Mouse (Mus musculus) limb, embryonic 13.5 days (tissue): Measurements from ENCODE around the gene Capg. TPM values are rescaled to one million over a fixed set of nuclear protein-coding genes. Genes with fewer than 3 reads are reported as not detected.

Source experiments
- ATAC-seq: fragments of 200-750 bp; cut with Nextera tagmentation; 2 replicates; pipeline ENCODE4 v1.8.0; 2017; ENCODE audit warnings: low read depth, moderate number of reproducible peaks, moderate TSS enrichment; ENCODE audit not compliant: low FRiP score
- H3K27ac ChIP-seq: fragments of 300-500 bp; sonication (generic); 2 replicates; pipeline ENCODE4 v1.5.1; 2015; ENCODE audit warnings: inconsistent platforms, mild to moderate bottlenecking, moderate library complexity
- H3K27me3 ChIP-seq: fragments of 300-500 bp; sonication (generic); 2 replicates; pipeline ENCODE4 v1.6.1; 2015; ENCODE audit warnings: mild to moderate bottlenecking, inconsistent platforms
- H3K36me3 ChIP-seq: fragments of 300-500 bp; sonication (generic); 2 replicates; pipeline ENCODE4 v1.6.1; 2015; ENCODE audit warnings: inconsistent platforms, mild to moderate bottlenecking, moderate library complexity
- H3K4me1 ChIP-seq: fragments of 300-500 bp; sonication (generic); 2 replicates; pipeline ENCODE4 v1.6.1; 2015; ENCODE audit warnings: inconsistent platforms
- H3K4me2 ChIP-seq: fragments of 300-500 bp; sonication (generic); replicated peaks from 2 replicates; pipeline ENCODE4 v1.6.1; 2015; ENCODE audit warnings: inconsistent platforms, mild to moderate bottlenecking, moderate library complexity
- H3K4me3 ChIP-seq: fragments of 300-500 bp; sonication (generic); 2 replicates; pipeline ENCODE4 v1.5.1; 2015; ENCODE audit warnings: moderate library complexity, mild to moderate bottlenecking, inconsistent platforms
- H3K9ac ChIP-seq: fragments of 300-500 bp; sonication (generic); 2 replicates; pipeline ENCODE4 v1.6.1; 2015; ENCODE audit warnings: mild to moderate bottlenecking, inconsistent platforms
- H3K9me3 ChIP-seq: fragments of 300-500 bp; sonication (generic); 2 replicates; pipeline ENCODE4 v1.6.1; 2016; ENCODE audit warnings: inconsistent platforms
- WGBS: fragments of 180-500 bp; shearing (Covaris S2); methylation state at CpG from one replicate; pipeline ENCODE4 v1.1.7; 2015; 5-methylcytosine and 5-hydroxymethylcytosine counted together
- polyA plus RNA-seq: library from polyadenylated mRNA; unstranded; fragments of >200 nt; fragmentation: Nextera tagmentation; extraction: Ambion mirVana; gene quantifications from 2 replicates; pipeline ENCODE4 v1.2.1, GENCODE M21; 2015

Capg gene
- polyA plus RNA-seq, 1 experiment from 2014 or later, result 41.3 TPM

DNA sequence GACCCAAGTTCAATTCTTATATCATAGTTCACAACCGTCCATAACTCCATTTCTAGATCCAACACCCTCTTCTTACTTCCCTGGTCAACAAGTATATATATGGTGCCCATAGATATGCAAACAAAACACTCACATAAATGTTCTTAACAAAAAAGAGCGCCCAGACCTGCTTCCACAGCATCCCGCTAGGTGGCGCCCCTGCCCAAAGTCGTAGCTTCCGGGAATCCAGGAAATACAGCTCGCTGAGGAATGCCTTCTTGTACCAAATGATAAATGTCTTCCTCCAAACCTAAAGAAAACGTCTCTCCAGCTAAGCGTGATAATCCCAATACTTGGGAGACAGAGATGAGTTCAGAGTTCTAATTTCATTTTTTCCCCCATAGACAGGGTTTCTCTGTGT, 9.0 kb upstream of the Capg start:
- H3K4me1 ChIP-seq, result peaks cover 35% of the 10 kb centered on the region
- H3K36me3 ChIP-seq, result no peaks in the 10 kb centered on the region
- no peak overlapping the region for H3K9ac ChIP-seq
- no peak for ATAC-seq
- H3K27me3 ChIP-seq, result no peaks in the 10 kb centered on the region
- peak overlapping the region; percentile 48 for H3K4me2 ChIP-seq
- WGBS, result 8% methylated on average over 9 of the region's 9 CpGs
- H3K4me3 ChIP-seq, result no peak overlapping the region
- no peak overlapping the region for H3K27ac ChIP-seq
- no peaks in the 10 kb centered on the region for H3K9me3 ChIP-seq

DNA sequence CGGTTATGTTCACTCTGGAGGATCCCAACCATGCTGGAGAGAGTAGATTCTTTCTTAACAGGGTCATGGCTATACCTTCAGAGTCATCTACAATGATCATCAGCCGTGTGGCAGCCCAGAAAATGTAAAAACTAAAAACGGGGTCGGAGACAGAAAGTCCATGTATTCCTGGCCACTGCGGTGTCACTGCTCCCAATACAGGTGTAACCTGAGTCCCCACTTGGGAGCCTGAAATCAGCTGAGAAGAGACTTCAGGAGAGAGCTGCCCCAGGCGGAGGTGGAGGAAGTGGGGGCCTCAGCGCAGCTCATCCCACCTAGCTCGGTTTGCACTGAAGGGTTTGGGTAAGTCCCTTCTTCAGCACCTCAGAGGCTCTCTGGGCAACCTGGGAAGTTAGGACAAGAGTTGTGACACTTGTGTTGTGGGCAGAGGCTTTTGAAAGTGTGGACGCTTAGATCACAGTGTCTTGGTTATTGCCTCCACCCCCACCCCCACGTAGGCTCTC, 6.1 kb upstream of the Capg start:
- Histone ChIP-seq H3K9ac (peak overlapping the region; percentile 59), H3K36me3 (no peaks in the 10 kb centered on the region), H3K4me1 (peaks cover 28% of the 10 kb centered on the region), H3K9me3 (peaks cover 4% of the 10 kb centered on the region; the same call in 1 of the 2 replicates), H3K4me2 (peak overlapping the region; percentile 83), H3K27me3 (no peaks in the 10 kb centered on the region), H3K4me3 (peak overlapping the region; percentile 55), H3K27ac (no peak overlapping the region)
- 42% methylated on average over 10 of the region's 10 CpGs for whole genome bisulfite sequencing
- ATAC-seq, result no peak

DNA sequence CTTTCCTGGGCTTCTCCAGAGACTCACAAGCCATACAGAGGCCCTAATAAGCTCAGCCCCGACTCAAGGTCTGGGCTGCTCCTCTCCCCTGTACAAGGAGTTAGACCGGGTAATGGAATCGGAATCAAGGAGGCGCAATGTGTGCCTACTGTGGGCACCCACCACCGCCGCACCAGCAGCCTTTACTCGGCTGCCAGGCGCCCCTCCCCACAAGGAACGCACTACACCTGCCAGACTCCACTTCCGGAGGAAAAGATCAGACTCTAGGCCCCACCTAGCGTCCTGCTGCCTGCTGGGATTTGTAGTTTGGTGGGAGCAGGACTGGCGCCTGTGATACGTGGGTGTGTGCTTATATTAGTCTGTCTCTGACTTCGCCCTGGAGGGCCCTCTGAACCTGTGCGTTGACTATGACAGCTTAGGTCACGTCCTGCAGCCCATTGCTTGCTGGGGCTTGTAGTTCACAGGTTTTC, 5.6 kb upstream of the Capg start:
- Histone ChIP-seq H3K4me1 (peaks cover 28% of the 10 kb centered on the region), H3K9ac (peak overlapping the region; percentile 59), H3K9me3 (peaks cover 4% of the 10 kb centered on the region; the same call in 1 of the 2 replicates), H3K27me3 (no peaks in the 10 kb centered on the region), H3K4me3 (peak overlapping the region; percentile 55), H3K36me3 (no peaks in the 10 kb centered on the region), H3K27ac (no peak overlapping the region), H3K4me2 (peak overlapping the region; percentile 83)
- WGBS, result 1% methylated on average over 16 of the region's 16 CpGs
- peak; percentile 91 for ATAC-seq

DNA sequence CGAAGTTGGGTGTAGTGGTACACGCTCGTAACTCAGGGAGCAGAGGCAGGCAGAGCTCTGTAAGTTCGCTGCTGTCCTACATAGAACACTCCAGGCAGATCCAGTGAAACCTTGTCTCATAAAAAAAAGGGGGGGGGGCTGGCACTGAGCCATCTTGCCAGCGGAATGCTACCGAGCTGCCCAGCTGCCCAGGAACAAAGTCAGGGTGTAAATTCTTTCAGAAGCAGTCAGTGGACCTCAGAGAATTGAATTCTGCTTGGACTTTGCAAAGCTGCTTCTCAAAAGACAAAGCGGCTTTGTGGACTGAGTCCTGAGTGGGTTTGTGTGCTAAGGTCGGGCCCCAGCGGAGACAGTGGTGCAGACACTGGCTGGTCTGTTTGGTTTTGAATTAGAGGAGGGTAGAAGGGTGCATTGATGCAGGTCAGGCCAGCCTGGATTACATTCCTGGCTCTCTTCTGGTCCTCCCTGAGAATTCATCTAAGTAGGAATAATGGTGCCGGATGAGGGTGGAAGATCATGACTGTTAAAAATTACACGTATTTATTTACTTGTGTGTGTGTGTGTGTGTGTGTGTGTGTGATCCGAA, 833 bp upstream of the Capg start:
- Histone ChIP-seq H3K36me3 (no peaks in the 10 kb centered on the region), H3K27me3 (no peaks in the 10 kb centered on the region), H3K4me3 (no peak overlapping the region), H3K9ac (no peak overlapping the region), H3K9me3 (peaks cover 4% of the 10 kb centered on the region; the same call in 1 of the 2 replicates), H3K4me1 (peaks cover 28% of the 10 kb centered on the region), H3K27ac (peak overlapping the region; percentile 64; the same call in 1 of the 2 replicates), H3K4me2 (no peak overlapping the region)
- 66% methylated on average over 12 of the region's 12 CpGs for WGBS
- no peak for ATAC-seq

DNA sequence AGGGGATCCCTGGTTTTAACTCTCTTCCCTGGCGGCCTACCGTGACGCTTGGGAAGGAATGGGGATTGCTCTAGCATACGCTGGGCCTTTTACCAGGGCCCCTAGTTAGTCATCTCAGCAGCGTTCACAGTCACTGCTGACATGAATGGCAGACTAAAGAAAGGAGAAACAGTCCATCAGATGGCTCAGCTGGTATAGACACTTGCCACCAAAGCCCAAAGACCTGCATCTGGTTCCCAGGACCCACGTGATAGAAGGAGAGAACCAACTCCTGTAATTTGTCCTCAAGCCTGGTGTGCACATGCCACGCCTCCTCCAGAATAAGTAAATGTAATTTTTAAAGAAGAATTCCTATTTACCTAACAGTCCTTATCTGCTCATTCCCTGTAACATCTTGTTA, 1.2 kb downstream of the Capg start:
- Histone ChIP-seq H3K4me1 (peaks cover 26% of the 10 kb centered on the region), H3K9me3 (peaks cover 4% of the 10 kb centered on the region; the same call in 1 of the 2 replicates), H3K4me3 (no peak overlapping the region), H3K27me3 (no peaks in the 10 kb centered on the region), H3K27ac (no peak overlapping the region; the same call in 1 of the 2 replicates), H3K36me3 (no peaks in the 10 kb centered on the region), H3K4me2 (no peak overlapping the region), H3K9ac (no peak overlapping the region)
- WGBS, result 47% methylated on average over 7 of the region's 7 CpGs
- no peak for ATAC-seq

DNA sequence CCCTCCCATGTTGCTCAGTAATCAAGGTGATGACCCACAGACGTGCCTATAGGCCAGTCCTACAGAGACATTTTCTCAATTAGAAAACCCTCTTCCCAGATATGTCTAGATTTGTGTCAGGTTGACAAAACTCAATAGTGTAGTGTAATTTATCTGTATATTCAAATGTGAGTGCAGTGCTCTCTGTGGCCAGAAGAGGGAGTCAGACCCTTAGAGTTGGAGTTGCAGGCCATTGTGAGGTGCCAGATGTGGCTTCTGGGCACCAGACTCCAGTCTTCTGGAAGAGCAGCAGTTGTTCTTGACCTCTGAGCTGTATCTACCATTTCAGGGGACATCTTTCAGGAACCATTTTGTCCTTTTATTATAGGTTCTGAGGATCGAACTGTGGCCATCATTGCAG, 2.9 kb downstream of the Capg start:
- Histone ChIP-seq H3K4me1 (peaks cover 38% of the 10 kb centered on the region), H3K4me2 (no peak overlapping the region), H3K9ac (no peak overlapping the region), H3K36me3 (no peaks in the 10 kb centered on the region), H3K9me3 (no peaks in the 10 kb centered on the region), H3K27ac (no peak overlapping the region), H3K27me3 (no peaks in the 10 kb centered on the region), H3K4me3 (no peak overlapping the region)
- WGBS, result 94% methylated on average over 2 of the region's 2 CpGs
- ATAC-seq, result no peak

DNA sequence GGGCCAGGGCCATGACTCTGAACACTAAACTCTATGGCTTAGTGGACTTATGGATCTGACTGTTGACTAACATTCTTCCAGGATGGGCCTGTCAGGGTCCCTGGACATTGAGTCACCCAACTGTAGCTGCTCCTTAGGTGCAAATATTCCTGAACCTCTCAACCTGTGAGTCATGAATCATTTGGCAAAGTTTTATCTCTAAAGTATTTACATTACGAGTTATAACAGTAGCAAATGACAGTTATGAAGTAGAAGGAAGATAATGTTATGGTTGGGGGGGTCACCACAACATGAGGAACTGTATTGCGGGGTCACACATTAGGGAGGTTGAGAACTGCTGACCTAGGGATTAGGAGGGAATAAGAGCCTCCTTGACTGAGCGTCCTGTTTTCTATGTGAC, 3.7 kb downstream of the Capg start:
- no peak overlapping the region for H3K4me3 ChIP-seq
- no peak for ATAC-seq
- no peaks in the 10 kb centered on the region for H3K9me3 ChIP-seq
- H3K4me2 ChIP-seq, result no peak overlapping the region
- H3K27ac ChIP-seq, result no peak overlapping the region
- no peak overlapping the region for H3K9ac ChIP-seq
- H3K27me3 ChIP-seq, result no peaks in the 10 kb centered on the region
- H3K4me1 ChIP-seq, result peaks cover 44% of the 10 kb centered on the region
- 84% methylated on average over 3 of the region's 3 CpGs for WGBS
- H3K36me3 ChIP-seq, result no peaks in the 10 kb centered on the region

DNA sequence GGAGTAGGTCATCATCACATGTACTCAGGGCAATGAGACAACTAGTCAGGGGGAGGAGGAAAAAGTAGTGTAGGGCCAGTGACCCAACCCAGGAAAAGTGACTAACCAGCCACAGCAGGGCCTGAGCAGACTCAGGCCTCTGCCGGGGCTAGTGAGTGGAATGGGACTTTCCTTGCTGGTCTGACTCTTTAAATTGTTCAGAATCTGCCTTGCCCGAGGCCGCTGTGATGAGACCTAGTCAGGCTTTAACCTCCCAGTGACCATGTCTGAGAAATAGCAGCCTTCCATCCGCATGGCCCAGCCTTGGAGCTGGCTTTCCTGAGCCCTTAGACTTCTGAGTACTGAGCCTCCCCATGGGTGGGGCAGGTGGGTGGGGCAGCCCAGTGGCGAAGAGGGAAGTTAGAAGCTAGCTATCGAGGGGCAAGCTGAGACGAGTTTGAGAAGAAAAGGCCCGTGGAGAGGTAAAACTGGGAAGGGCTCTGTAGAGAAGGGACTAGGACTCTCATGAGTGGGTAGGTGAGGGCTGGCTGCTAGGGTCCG, 4.9 kb downstream of the Capg start:
- 0 out of 2 replicates have a peak overlapping the region, but pooled peaks have one; percentile 8 for H3K9ac ChIP-seq
- H3K4me2 ChIP-seq, result peak overlapping the region; percentile 9; the same call in 1 of the 2 replicates
- H3K27me3 ChIP-seq, result no peaks in the 10 kb centered on the region
- H3K36me3 ChIP-seq, result no peaks in the 10 kb centered on the region
- H3K4me1 ChIP-seq, result peaks cover 43% of the 10 kb centered on the region
- 67% methylated on average over 9 of the region's 9 CpGs for WGBS
- H3K9me3 ChIP-seq, result no peaks in the 10 kb centered on the region
- no peak for ATAC-seq
- H3K4me3 ChIP-seq, result no peak overlapping the region
- 0 out of 2 replicates have a peak overlapping the region, but pooled peaks have one; percentile 10 for H3K27ac ChIP-seq

DNA sequence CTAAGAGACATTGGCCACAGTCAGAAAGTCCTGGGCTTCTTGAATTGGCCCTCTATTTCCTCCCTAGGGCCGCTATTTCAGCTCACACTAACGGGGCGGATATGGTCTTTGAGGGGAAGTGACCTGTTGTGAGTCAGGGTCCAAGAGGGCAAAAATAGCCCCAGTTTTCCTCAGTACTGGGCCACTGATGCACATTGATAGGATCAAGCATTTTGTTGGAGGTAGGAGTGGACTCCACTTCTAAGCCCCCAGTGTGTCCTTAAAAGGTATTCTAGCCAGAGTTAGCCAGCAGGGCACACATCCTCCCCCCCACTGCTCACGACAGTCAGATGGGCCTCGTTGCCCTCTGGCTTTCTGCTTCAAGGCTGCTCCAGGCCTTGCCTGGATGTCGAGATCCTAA, 5.8 kb downstream of the Capg start:
- H3K36me3 ChIP-seq, result no peaks in the 10 kb centered on the region
- H3K4me3 ChIP-seq, result no peak overlapping the region
- no peaks in the 10 kb centered on the region for H3K9me3 ChIP-seq
- H3K9ac ChIP-seq, result no peak overlapping the region
- 60% methylated on average over 6 of the region's 6 CpGs for WGBS
- no peak overlapping the region for H3K27ac ChIP-seq
- peak overlapping the region; percentile 9; the same call in 1 of the 2 replicates for H3K4me2 ChIP-seq
- H3K4me1 ChIP-seq, result peaks cover 34% of the 10 kb centered on the region
- no peak for ATAC-seq
- H3K27me3 ChIP-seq, result no peaks in the 10 kb centered on the region

DNA sequence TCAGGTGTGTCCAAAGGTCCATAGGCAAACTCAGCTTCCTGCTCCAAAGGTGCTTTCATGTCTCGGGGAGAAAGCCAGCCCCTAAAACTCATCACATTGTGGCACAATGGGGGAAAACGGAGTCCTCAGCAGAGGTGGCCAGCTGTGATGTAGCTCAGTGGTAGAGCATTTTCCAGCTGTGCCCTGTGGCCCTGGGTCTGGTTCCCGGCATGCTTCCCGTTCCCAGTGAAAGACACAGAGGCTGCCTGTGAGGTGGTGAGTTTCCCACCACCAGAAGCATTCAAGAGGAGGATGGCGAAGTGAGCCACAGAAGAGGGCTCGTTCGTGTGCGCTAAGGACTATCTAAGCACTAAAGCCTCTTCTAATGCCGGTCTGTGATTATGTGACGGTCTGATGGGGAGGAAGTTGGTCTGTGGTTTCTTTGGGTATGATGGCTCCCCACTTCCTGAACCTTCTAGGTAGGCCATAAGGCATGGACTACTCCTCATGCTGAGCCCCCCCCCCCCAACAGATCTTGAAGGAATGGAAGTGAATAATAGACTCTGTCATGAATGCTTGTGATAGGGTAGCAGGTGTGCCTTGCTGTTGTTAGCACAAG, 6.4 kb downstream of the Capg start:
- Histone ChIP-seq H3K9me3 (no peaks in the 10 kb centered on the region), H3K9ac (no peak overlapping the region), H3K4me3 (no peak overlapping the region), H3K4me1 (peaks cover 29% of the 10 kb centered on the region), H3K4me2 (no peak overlapping the region), H3K36me3 (no peaks in the 10 kb centered on the region), H3K27me3 (no peaks in the 10 kb centered on the region), H3K27ac (no peak overlapping the region)
- WGBS, result 81% methylated on average over 10 of the region's 10 CpGs
- ATAC-seq, result no peak

DNA sequence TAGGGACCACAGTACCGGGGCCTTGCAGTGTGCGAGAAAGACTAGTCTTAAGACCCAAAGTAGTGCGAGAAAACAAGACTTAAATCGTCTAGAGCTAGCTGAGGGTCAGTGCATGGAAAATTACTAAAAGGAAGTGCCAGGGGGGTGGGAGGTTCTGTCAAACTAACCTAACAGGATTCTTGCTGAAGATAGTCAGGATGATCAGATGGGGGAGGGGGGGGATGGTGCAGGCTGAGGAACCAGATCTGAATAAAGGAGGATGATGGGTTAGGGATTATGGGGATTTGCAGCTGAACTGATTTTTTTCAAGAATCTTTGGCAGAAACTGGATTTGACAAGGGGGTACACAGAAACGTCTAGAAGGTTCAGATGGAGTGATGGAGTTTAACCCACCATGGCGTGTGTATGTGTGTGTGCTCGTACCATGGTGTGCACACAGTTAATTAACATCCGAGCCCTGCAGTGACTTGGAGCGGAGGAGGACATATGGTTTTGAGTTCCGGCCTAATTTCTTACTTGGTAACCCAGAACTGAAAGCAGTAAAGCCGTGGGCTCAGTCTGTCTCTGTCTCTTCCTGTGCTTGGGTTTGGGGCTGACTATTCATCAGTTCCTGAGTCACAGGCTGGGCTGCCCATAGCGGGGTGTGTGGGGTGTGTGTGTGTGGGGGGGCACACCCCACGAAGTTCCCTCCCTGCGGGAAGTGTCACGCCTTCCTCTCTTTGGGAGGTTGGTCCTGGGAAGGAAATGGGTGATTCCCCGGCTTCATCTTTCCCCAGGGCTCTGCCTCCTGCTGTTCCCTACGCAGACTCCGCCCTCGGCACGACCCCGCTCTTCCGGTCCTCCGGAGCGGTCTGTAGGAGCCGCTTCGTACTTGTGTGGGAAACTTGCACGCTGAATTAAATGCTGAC, 8.2 kb downstream of the Capg start:
- Histone ChIP-seq H3K4me3 (peak overlapping the region; percentile 44), H3K4me2 (peak overlapping the region; percentile 68), H3K9ac (peak overlapping the region; percentile 58), H3K27ac (peak overlapping the region; percentile 79), H3K36me3 (no peaks in the 10 kb centered on the region), H3K4me1 (peaks cover 28% of the 10 kb centered on the region), H3K9me3 (no peaks in the 10 kb centered on the region), H3K27me3 (no peaks in the 10 kb centered on the region)
- peak; percentile 85 for ATAC-seq
- 12% methylated on average over 27 of the region's 27 CpGs for WGBS
